Mouse (Mus musculus) naive thymus-derived CD4-positive, alpha-beta T cell, adult 2 months (primary cell): ENCODE measurements around the gene Gtf2ird2.

ENCODE experiments used
- DNase-seq: peaks from one replicate; pipeline ENCODE4 v3.0.0-alpha.2; 2011; ENCODE audit warnings: low read depth

Gtf2ird2 gene

DNA sequence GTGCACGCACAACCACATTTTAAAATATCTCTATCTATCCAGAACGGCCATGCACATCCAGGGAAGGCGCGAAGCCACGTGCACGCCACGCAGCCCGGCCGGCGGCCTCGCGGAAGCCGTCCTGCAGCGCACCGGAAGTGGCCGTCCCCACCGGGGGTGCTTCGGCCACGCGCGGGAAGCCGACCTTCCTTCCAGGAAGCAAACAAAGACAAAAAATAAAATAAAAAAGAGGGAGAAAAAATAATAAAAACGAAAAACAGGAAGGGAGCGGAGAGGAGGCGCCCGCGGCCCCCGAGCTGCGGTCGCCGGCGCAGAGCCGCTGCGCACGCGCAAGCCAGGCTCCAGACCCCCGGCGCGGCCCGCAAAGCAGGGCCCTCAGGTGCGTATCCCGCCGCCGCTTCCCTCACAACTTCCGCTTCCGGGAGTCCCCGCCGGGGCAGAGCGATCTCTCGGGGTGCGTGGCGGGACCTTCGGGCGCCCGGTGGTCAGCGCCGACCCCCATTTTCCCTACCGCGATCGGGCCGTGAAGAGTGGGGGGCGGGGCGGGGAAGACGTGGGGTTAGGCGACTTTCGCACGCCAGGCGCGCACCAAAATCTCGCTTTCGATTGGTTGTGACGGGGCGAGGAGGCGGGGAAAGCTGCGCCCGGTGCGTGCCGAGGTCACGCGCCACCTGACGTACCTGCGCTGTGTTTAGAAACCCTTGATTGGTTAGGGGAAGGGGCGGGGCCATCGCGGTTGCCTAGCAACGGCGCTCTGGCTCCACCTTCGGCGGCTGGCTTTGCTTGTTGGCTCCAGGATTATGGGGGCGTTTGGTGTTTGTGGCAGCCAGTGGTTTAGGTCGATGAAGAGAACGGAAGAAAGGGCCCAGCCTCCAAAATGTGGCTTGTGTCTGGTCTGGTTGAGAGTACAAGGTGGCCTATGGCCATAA is at the start of gene Gtf2ird2:
Gene Gtf2ird2 (plus strand): TSS at position 140 of the 929 bp plus-strand sequence.
- DNase-seq = peak; percentile 99

GRCm38 (mm10) chr5:134136022-134136421 is 47.8 kb upstream of the Gtf2ird2 start:
- no peak for DNase-seq

DNA sequence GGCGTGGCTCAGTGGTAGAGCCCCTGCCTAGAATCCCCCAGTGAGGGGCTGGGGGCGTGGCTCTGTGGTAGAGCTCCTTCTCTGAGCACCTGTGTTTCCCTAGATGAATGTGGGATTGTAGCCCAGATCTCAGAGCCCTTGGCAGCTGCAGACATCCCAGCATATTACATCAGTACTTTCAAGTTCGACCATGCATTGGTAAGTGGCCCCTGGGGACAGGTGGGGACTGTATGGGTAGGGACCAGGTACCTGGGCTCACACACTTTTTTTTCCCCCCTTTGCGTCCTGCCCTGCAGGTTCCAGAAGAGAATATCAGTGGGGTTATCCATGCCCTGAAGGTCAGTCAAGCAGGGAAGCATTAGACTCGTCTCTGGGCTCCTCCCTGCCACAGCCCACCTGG is 45.9 kb upstream of the Gtf2ird2 start:
- no peak for DNase-seq

DNA sequence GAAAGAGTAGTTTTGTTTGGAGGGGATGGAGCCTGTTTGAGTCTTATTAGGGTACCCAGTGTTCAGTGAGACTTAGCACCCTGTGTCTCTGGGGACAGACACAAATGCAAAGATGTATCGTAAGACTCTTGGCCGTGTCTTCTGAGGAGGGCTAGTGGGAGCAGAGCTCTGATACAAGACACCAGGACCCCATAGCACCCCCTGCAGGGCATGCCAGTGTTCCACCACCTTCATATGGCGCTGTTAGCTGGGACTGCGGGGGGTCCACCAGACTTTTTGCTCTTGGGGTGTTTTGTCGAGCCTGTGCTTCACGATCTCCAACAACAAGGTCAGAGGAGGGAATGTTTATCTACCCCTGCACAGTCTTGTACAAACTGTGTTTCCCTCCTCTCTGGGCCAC is 44.4 kb upstream of the Gtf2ird2 start:
- no peak for DNase-seq

DNA sequence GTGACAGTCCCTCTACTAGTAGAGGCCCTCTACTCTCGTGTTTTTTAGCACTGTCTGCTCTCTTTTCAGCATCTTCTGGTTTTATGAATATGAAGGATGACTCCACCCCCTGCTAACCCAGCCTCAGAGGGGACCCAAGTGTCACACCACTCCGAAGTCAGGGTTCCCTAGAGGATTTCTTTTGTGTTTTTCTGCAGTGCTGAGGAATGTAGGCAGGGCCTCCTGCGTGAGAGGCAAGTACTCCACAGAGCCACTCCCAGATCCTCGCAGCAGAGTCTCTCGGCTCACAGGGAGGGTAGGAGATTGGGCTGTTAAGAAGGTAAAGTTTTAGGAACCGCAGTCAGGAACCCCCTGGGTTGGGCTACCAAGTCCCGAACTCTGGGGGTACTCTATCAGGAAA is 42.6 kb upstream of the Gtf2ird2 start:
- DNase-seq = no peak

- no peak for DNase-seq
These were observed 41.4 kb upstream of the Gtf2ird2 start for GRCm38 (mm10) chr5:134142381-134142780.

GRCm38 (mm10) chr5:134144986-134145385 is 38.8 kb upstream of the Gtf2ird2 start:
- no peak for DNase-seq

- no peak for DNase-seq
These were observed 36.5 kb upstream of the Gtf2ird2 start for GRCm38 (mm10) chr5:134147194-134147753.

GRCm38 (mm10) chr5:134148153-134148552 is 35.7 kb upstream of the Gtf2ird2 start:
- no peak for DNase-seq

DNA sequence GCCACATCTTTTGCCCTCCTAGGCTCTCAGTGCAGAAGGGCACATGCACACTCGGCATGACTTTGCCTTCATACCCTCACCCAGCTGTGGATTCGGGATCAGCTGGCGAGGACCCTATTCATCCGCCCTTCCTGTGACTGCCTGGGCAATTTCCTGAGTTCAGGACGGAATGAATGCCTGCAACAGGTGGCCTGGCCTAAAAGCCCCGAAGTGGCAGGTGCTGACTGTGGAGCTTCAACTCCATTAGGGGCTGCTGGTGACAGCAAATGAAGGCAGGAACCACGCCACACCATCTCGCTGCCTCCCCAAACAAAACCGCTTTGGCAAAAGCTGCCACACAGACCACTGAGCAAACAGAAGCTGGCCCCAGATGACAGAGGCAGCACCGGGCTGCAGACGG is 31.9 kb upstream of the Gtf2ird2 start:
- no peak for DNase-seq

- no peak for DNase-seq
These were observed 27.8 kb upstream of the Gtf2ird2 start for GRCm38 (mm10) chr5:134155916-134156466.

GRCm38 (mm10) chr5:134164688-134165087 is 19.1 kb upstream of the Gtf2ird2 start:
- DNase-seq = no peak

DNA sequence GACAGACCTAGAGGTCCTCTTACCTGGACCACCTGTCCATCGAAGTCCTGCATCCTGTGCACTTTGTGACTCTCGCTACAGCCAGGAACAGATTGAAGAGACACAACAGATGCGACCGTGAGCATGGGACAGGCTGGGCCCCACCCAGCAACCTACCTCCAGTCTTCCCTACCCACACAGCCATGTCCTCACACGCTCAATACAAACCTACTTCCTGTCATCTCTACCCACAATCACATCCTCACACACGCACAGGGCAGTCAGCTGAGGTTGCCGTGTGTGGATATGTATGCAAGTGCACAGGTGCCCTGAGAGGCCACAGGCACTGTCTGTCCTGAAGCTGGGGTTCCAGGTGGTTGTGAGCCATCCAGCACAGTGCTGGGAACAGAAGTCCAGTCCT is 17.2 kb upstream of the Gtf2ird2 start:
- DNase-seq = peak; percentile 67

DNA sequence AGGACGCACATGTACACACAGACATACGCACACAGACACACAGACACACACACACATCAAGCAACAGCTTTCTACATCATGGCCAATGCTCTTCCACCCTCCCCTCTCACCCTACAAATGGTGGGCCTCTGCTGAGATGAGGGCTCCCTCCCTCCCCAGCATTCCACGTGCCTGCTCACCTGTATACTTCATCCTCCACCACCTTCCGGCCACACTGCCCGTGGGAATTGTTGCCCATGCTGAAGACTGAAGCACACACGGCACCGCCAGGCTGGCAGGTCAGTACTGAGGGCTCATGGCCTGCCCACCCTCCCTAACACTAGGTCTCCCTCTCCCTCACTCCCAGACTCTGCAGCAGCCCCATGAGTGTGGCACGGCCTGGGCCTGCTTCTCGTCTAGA is 15.8 kb upstream of the Gtf2ird2 start:
- DNase-seq = no peak

DNA sequence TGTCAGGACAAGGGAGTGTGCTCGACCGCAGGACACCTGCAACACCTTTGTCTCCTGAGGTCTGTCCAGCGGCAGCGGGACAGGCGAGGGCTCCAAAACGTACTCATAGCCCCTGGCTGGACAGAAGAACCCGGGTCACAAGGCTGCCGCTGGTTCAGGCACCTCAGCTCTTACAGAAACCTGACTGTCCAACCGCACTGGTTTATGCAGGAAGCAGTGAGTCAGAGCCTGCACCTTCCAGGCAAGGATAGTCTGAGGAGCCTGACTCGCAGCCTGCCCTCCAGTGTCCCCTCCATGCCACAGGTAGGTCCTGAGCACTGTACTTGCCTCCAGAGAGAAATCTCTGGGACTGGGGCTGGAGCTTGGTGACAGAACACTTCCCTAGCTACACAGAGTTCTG is 14.6 kb upstream of the Gtf2ird2 start:
- no peak for DNase-seq

DNA sequence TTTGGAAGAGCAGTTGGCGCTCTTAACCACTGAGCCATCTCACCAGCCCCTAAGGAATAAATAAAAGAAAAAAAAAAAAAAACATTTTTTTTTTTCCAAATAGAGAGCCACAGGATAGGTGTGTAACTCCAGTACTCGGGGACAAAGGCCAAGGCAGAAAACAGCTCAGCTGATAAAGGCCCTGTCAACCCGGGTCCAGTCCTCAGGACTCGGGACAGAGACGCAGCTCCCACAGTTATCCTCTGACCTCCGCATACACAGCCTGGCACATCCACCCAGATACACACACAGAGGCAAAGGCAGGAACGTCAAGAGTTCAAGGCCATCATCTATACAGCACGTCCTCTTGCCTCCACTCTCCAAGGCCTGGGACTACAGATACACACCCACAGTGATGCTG is 13.7 kb upstream of the Gtf2ird2 start:
- no peak for DNase-seq

GRCm38 (mm10) chr5:134173206-134173605 is 10.6 kb upstream of the Gtf2ird2 start:
- DNase-seq = peak; percentile 63

- peak; percentile 32 for DNase-seq
These were observed 8.1 kb upstream of the Gtf2ird2 start for GRCm38 (mm10) chr5:134175696-134176095.

DNA sequence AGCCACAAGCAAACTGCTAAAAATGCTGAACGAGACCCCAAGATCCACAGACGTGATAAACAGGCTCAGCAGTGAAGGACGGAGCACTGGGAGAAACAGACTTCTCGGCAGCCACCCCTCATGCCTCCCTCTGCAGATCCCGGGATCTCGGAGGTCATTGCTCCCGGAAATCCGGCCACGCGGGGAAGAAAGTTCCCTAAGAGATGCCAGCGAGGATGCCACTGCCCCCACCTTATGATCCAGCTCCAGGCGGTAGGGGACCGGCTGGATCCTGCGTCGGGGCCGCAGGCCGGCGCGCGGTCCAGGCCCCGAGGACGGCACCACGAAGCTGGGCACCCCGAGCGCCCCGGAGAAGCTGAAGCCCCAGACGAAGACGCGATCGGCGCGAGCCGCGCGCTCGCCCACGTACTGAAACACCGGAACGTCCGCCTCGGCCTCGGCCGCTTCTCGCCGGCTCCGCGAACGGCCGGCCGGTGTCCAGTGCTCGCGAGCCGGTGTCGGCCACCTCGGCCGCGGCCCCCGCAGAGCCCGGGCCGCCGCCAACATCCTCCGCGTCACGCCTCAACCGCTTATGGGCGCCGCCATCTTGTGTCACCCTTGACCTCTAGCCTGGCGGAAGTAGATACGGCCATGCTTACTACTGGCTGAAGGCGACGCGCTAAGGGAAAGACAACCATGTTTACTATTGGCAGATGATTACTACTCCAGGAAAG is 7.5 kb upstream of the Gtf2ird2 start, which contains the start of gene Rcc1l:
Gene Rcc1l (minus strand): TSS at position 606 of the 713 bp plus-strand sequence.
- peak; percentile 91 for DNase-seq

DNA sequence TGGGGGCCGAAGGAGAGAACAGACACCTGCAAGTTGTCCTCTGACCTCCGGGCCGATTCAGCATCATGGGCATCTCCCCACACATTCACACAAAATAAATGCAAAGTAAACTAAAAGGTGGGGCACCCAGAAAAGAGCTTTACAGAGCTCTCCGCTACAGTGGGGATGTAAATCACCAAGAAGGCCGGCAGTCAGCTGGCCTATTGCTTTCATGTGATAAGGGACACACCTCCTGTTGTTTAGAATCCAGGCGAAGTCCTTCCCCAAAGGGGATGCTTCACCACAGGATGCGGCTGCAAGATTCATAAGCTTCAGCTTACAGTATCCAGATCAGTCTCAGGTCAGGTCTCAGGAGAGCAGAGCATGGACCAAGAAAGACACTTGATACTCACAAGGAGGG is 5.3 kb upstream of the Gtf2ird2 start:
- no peak for DNase-seq

DNA sequence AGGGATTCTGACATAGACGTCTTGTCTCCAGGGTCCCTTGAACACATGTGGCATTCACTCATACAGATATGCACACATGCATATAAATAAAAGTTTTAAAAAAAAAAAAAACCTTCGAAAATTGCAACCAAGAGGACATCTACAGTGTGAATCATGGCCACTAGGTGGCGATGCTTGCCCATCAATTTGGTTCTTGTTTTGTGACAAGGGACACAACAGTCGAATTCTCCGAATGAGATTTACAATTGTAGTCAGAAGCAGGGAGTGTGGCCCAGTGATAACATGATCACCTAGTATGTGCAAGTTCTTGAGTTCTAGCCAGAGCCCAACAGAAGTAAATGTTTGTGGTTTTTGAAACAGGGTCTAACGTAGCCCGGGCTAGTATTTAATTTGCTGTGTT is 3.9 kb upstream of the Gtf2ird2 start:
- peak; percentile 96 for DNase-seq

- no peak for DNase-seq
These were observed 1.6 kb upstream of the Gtf2ird2 start for GRCm38 (mm10) chr5:134182172-134182571.
